Mouse (Mus musculus): ENCODE measurements around the gene Ssbp1.
A peak's percentile ranks its signal among the peaks of the same experiment; 100 is the strongest.

DNA sequence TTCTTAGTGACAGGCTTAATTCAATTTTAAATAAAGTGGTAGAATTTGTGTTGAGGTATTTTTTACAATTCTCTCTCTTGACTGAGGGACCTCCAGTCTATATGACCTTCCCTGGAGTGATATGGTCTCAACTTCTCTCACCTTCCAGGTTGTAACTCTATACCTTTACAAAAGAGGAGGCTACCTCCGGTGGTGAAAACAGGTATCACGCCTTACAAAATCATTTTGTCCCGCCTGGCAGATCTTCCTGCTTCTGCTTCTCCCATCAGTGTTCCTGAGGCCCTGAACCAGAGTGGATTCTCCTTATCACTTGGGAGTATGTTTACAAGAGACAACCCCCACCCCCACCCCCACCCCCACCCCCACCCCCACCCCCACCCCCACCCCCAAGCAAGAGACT lies 29.4 kb upstream of the Ssbp1 start:
- TF ChIP-seq POLR2A (IDR thresholded peaks at IDR 0.05; ENCODE audit: low read depth, low read length) (no peak), CTCF (IDR thresholded peaks at IDR 0.05; ENCODE audit: extremely low read depth, insufficient read depth, insufficient read length, insufficient replicate concordance) (0 out of 2 replicates have a peak, but pooled peaks have one; percentile 5)

Data from spleen, adult 2 months (tissue).